Mouse (Mus musculus) olfactory bulb, adult 2 months (tissue): Measurements from ENCODE around the gene Galk1.

Experiments used
- CTCF ChIP-seq: fragments of 200-500 bp; IDR thresholded peaks from 2 replicates; pipeline ENCODE4 v1.5.1; 2012; ENCODE audit warnings: low read depth, mild to moderate bottlenecking, low read length, moderate library complexity; ENCODE audit not compliant: insufficient read depth
- POLR2A ChIP-seq: fragments of 200-500 bp; IDR thresholded peaks from 2 replicates; pipeline ENCODE4 v1.6.1; 2012; ENCODE audit warnings: mild to moderate bottlenecking, low read depth, low read length, moderate library complexity; ENCODE audit not compliant: insufficient read depth

DNA sequence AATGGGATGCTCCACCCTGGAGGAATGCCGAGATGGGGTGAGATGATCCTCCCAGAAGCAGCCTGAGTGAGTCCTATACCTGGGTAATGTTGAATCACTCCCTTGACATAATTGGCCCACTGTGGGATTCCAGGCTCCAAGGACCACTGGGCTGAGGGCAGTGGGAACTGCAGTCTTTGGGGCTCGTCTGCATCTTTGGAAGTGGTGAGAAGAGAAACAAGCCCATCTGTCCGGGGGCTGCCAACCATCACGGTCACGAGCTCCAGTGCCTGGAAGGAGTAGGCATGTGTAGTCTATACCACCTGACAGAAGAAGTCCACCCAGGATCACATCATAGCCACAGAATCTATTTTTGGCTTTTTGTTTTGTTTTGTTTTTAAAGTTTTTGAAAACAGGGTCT, 1.6 kb downstream of the Galk1 start:
- TF ChIP-seq CTCF: no peak
- no peak for TF ChIP-seq POLR2A
